Mouse (Mus musculus): ENCODE measurements around the gene Gm11554. TPM values are rescaled to one million over a fixed set of nuclear protein-coding genes. Genes with fewer than 3 reads are reported as not detected.
"Not testable (repeated sequence)": the region's sequence is repeated elsewhere in the genome, so short reads cannot be mapped to it uniquely, and the experiment has no call there.

Gm11554 gene
- polyA plus RNA-seq (2015; fragmentation: Nextera tagmentation; extraction: Ambion mirVana): not detected in 2 replicates

- not testable (repeated sequence) for ATAC-seq (ENCODE audit: low FRiP score, low read depth); H3K4me2 ChIP-seq; H3K36me3 ChIP-seq; H3K4me3 ChIP-seq; H3K27me3 ChIP-seq; H3K9me3 ChIP-seq; H3K27ac ChIP-seq (replicated peaks); H3K4me1 ChIP-seq (replicated peaks); H3K9ac ChIP-seq
- no CpG with 5 or more reads among the region's 1 CpGs for WGBS
Observed at GRCm38 (mm10) chr11:99804346-99804745, at the start of gene Gm11554. Gene Gm11554, minus strand, starts transcription at chr11:99804446.

- Histone ChIP-seq H3K9me3 (no peaks in the 10 kb centered on the region), H3K36me3 (no peaks in the 10 kb centered on the region), H3K9ac (no peak within 1 kb of the TSS), H3K4me3 (no peak within 1 kb of the TSS), H3K4me2 (no peak within 1 kb of the TSS), H3K4me1 (replicated peaks) (no peaks in the 10 kb centered on the region), H3K27me3 (no peaks in the 10 kb centered on the region), H3K27ac (replicated peaks) (no peak within 1 kb of the TSS)
- ATAC-seq (ENCODE audit: low FRiP score, low read depth): no peak
Observed at GRCm38 (mm10) chr11:99851508-99851907, 47.3 kb upstream of the Gm11554 start, which contains the start of gene Krtap4-16. Gene Krtap4-16, minus strand, starts transcription at chr11:99851608.

- Histone ChIP-seq H3K4me1 (replicated peaks) (no peaks in the 10 kb centered on the region), H3K27me3 (no peaks in the 10 kb centered on the region), H3K4me2 (no peak overlapping the region), H3K4me3 (no peak overlapping the region), H3K9ac (no peak overlapping the region), H3K27ac (replicated peaks) (no peak overlapping the region), H3K36me3 (no peaks in the 10 kb centered on the region), H3K9me3 (no peaks in the 10 kb centered on the region)
- WGBS: 95% methylated on average over 2 of the region's 2 CpGs
- no peak for ATAC-seq (ENCODE audit: low FRiP score, low read depth)
Observed at GRCm38 (mm10) chr11:99846746-99847145, 42.5 kb upstream of the Gm11554 start.

- Histone ChIP-seq H3K4me2 (no peak overlapping the region), H3K9ac (no peak overlapping the region), H3K27me3 (no peaks in the 10 kb centered on the region), H3K4me3 (no peak overlapping the region), H3K9me3 (no peaks in the 10 kb centered on the region), H3K36me3 (no peaks in the 10 kb centered on the region), H3K4me1 (replicated peaks) (no peaks in the 10 kb centered on the region), H3K27ac (replicated peaks) (no peak overlapping the region)
- 77% methylated on average over 1 of the region's 1 CpGs for WGBS
- no peak for ATAC-seq (ENCODE audit: low FRiP score, low read depth)
Observed at GRCm38 (mm10) chr11:99842185-99842584, 37.9 kb upstream of the Gm11554 start.

GRCm38 (mm10) chr11:99837966-99838365, 33.7 kb upstream of the Gm11554 start, which contains the start of gene 2300003K06Rik:
Gene 2300003K06Rik, minus strand, starts transcription at chr11:99838066.
- Histone ChIP-seq H3K36me3 (no peaks in the 10 kb centered on the region), H3K27ac (replicated peaks) (no peak within 1 kb of the TSS), H3K9ac (no peak within 1 kb of the TSS), H3K4me1 (replicated peaks) (no peaks in the 10 kb centered on the region), H3K9me3 (no peaks in the 10 kb centered on the region), H3K27me3 (no peaks in the 10 kb centered on the region), H3K4me2 (no peak within 1 kb of the TSS), H3K4me3 (no peak within 1 kb of the TSS)
- no peak for ATAC-seq (ENCODE audit: low FRiP score, low read depth)
- WGBS: 78% methylated on average over 1 of the region's 1 CpGs

GRCm38 (mm10) chr11:99815566-99815965, 11.3 kb upstream of the Gm11554 start, which contains the start of gene Gm11564:
Gene Gm11564, minus strand, starts transcription at chr11:99815666.
- not testable (repeated sequence) for H3K36me3 ChIP-seq; H3K27ac ChIP-seq (replicated peaks); H3K27me3 ChIP-seq; H3K4me1 ChIP-seq (replicated peaks); H3K9me3 ChIP-seq; H3K9ac ChIP-seq; H3K4me3 ChIP-seq; H3K4me2 ChIP-seq; ATAC-seq (ENCODE audit: low FRiP score, low read depth)
- WGBS: 90% methylated on average over 2 of the region's 2 CpGs

- not testable (repeated sequence) for ATAC-seq (ENCODE audit: low FRiP score, low read depth); H3K9me3 ChIP-seq; H3K4me3 ChIP-seq; H3K4me1 ChIP-seq (replicated peaks); H3K4me2 ChIP-seq; H3K36me3 ChIP-seq; H3K27ac ChIP-seq (replicated peaks); H3K9ac ChIP-seq; H3K27me3 ChIP-seq
Observed at GRCm38 (mm10) chr11:99809792-99810191, 5.5 kb upstream of the Gm11554 start, which contains the start of gene Krtap4-13. Gene Krtap4-13, minus strand, starts transcription at chr11:99809892.

GRCm38 (mm10) chr11:99798832-99799231, 5.4 kb downstream of the Gm11554 start, which contains the start of gene Gm11569:
Gene Gm11569, minus strand, starts transcription at chr11:99798932.
- H3K4me3 ChIP-seq; ATAC-seq (ENCODE audit: low FRiP score, low read depth): not testable (repeated sequence)
- WGBS: no CpG with 5 or more reads among the region's 1 CpGs

GRCm38 (mm10) chr11:99793367-99793766, 10.9 kb downstream of the Gm11554 start, which contains the start of gene Gm11596:
Gene Gm11596, minus strand, starts transcription at chr11:99793467.
- WGBS: 86% methylated on average over 2 of the region's 2 CpGs
- Histone ChIP-seq H3K27ac (replicated peaks) (no peak within 1 kb of the TSS), H3K4me2 (no peak within 1 kb of the TSS), H3K4me3 (no peak within 1 kb of the TSS), H3K27me3 (no peaks in the 10 kb centered on the region), H3K4me1 (replicated peaks) (no peaks in the 10 kb centered on the region), H3K9me3 (no peaks in the 10 kb centered on the region), H3K9ac (no peak within 1 kb of the TSS), H3K36me3 (no peaks in the 10 kb centered on the region)
- no peak for ATAC-seq (ENCODE audit: low FRiP score, low read depth)

More at GRCm38 (mm10) chr11:99798832-99799231, 5.4 kb downstream of the Gm11554 start, which contains the start of gene Gm11569:
- not testable (repeated sequence) for H3K9ac ChIP-seq; H3K36me3 ChIP-seq; H3K27me3 ChIP-seq; H3K4me1 ChIP-seq (replicated peaks); H3K4me2 ChIP-seq; H3K9me3 ChIP-seq; H3K27ac ChIP-seq (replicated peaks)

GRCm38 (mm10) chr11:99784900-99785299, 19.3 kb downstream of the Gm11554 start, which contains the start of gene Krtap4-9:
Gene Krtap4-9, plus strand, starts transcription at chr11:99785200.
- not testable (repeated sequence) for H3K4me2 ChIP-seq; H3K4me1 ChIP-seq (replicated peaks); H3K9ac ChIP-seq; H3K4me3 ChIP-seq; H3K36me3 ChIP-seq; H3K9me3 ChIP-seq; ATAC-seq (ENCODE audit: low FRiP score, low read depth); H3K27me3 ChIP-seq; H3K27ac ChIP-seq (replicated peaks)

- H3K9ac ChIP-seq: no peak within 1 kb of the TSS
- WGBS: 99% methylated on average over 2 of the region's 2 CpGs
- no peaks in the 10 kb centered on the region for H3K4me1 ChIP-seq (replicated peaks)
Observed at GRCm38 (mm10) chr11:99780604-99781003, 23.6 kb downstream of the Gm11554 start, which contains the start of gene Krtap4-8. Gene Krtap4-8, minus strand, starts transcription at chr11:99780704.

GRCm38 (mm10) chr11:99778401-99778800, 25.8 kb downstream of the Gm11554 start:
- Histone ChIP-seq H3K9ac (no peak overlapping the region), H3K27ac (replicated peaks) (no peak overlapping the region), H3K36me3 (no peaks in the 10 kb centered on the region), H3K4me3 (no peak overlapping the region), H3K27me3 (no peaks in the 10 kb centered on the region), H3K9me3 (no peaks in the 10 kb centered on the region), H3K4me2 (no peak overlapping the region), H3K4me1 (replicated peaks) (no peaks in the 10 kb centered on the region)
- 43% methylated on average over 7 of the region's 7 CpGs for WGBS
- ATAC-seq (ENCODE audit: low FRiP score, low read depth): no peak

More at GRCm38 (mm10) chr11:99780604-99781003, 23.6 kb downstream of the Gm11554 start, which contains the start of gene Krtap4-8:
- no peaks in the 10 kb centered on the region for H3K27me3 ChIP-seq
- no peak within 1 kb of the TSS for H3K27ac ChIP-seq (replicated peaks)
- no peaks in the 10 kb centered on the region for H3K36me3 ChIP-seq
- no peak for ATAC-seq (ENCODE audit: low FRiP score, low read depth)
- H3K9me3 ChIP-seq: no peaks in the 10 kb centered on the region
- no peak within 1 kb of the TSS for H3K4me2 ChIP-seq
- no peak within 1 kb of the TSS for H3K4me3 ChIP-seq

- not testable (repeated sequence) for H3K9ac ChIP-seq; ATAC-seq (ENCODE audit: low FRiP score, low read depth); H3K4me3 ChIP-seq; H3K4me1 ChIP-seq (replicated peaks); H3K27me3 ChIP-seq; H3K36me3 ChIP-seq; H3K4me2 ChIP-seq; H3K9me3 ChIP-seq; H3K27ac ChIP-seq (replicated peaks)
Observed at GRCm38 (mm10) chr11:99772813-99773212, 31.4 kb downstream of the Gm11554 start, which contains the start of gene Gm11595. Gene Gm11595, minus strand, starts transcription at chr11:99772913.
